Mouse (Mus musculus): ENCODE measurements at regions not wholly inside any gene's neighbourhood (a gene's known extent, or its start where the extent isn't known, plus 50 kb on each side); places are given as distances from the start of the nearest gene placed in this dataset.

GRCm38 (mm10) chr3:18696981-18697660 lies 748.9 kb downstream of the Cypt12 start:
- DNase-seq (ENCODE audit: low spot score): no peak
- Histone ChIP-seq H3K4me1 (peaks cover 8% of the 10 kb centered on the region; the same call in 1 of the 2 replicates), H3K4me3 (no peak overlapping the region), H3K27me3 (replicated peaks; ENCODE audit: low read depth, poor library complexity, severe bottlenecking) (no peaks in the 10 kb centered on the region), H3K36me3 (replicated peaks) (no peaks in the 10 kb centered on the region), H3K27ac (replicated peaks) (no peak overlapping the region), H3K9me3 (no peaks in the 10 kb centered on the region)
- WGBS: 91% methylated on average over 2 of the region's 2 CpGs

GRCm38 (mm10) chr3:18698106-18698505 lies 749.9 kb downstream of the Cypt12 start:
- DNase-seq (ENCODE audit: low spot score): no peak
- no peaks in the 10 kb centered on the region for H3K27me3 ChIP-seq (replicated peaks; ENCODE audit: low read depth, poor library complexity, severe bottlenecking)
- no peaks in the 10 kb centered on the region for H3K36me3 ChIP-seq (replicated peaks)
- peaks cover 8% of the 10 kb centered on the region; the same call in 1 of the 2 replicates for H3K4me1 ChIP-seq
- no peaks in the 10 kb centered on the region for H3K9me3 ChIP-seq
- no peak overlapping the region for H3K4me3 ChIP-seq
- no peak overlapping the region for H3K27ac ChIP-seq (replicated peaks)

GRCm38 (mm10) chr3:18705165-18705564 lies 757.0 kb downstream of the Cypt12 start:
- H3K4me3 ChIP-seq: no peak overlapping the region
- no peak for DNase-seq (ENCODE audit: low spot score)
- no peak overlapping the region for H3K27ac ChIP-seq (replicated peaks)
- H3K9me3 ChIP-seq: no peaks in the 10 kb centered on the region
- H3K4me1 ChIP-seq: peaks cover 8% of the 10 kb centered on the region; the same call in 1 of the 2 replicates
- no peaks in the 10 kb centered on the region for H3K36me3 ChIP-seq (replicated peaks)
- H3K27me3 ChIP-seq (replicated peaks; ENCODE audit: low read depth, poor library complexity, severe bottlenecking): no peaks in the 10 kb centered on the region
- WGBS: 75% methylated on average over 6 of the region's 6 CpGs

GRCm38 (mm10) chr3:18705756-18706155 lies 757.5 kb downstream of the Cypt12 start:
- no peaks in the 10 kb centered on the region for H3K27me3 ChIP-seq (replicated peaks; ENCODE audit: low read depth, poor library complexity, severe bottlenecking)
- no peaks in the 10 kb centered on the region for H3K36me3 ChIP-seq (replicated peaks)
- H3K27ac ChIP-seq (replicated peaks): no peak overlapping the region
- peaks cover 8% of the 10 kb centered on the region; the same call in 1 of the 2 replicates for H3K4me1 ChIP-seq
- DNase-seq (ENCODE audit: low spot score): no peak
- no peaks in the 10 kb centered on the region for H3K9me3 ChIP-seq
- H3K4me3 ChIP-seq: no peak overlapping the region
- 69% methylated on average over 9 of the region's 9 CpGs for WGBS

GRCm38 (mm10) chr3:18706356-18706755 lies 758.1 kb downstream of the Cypt12 start:
- peaks cover 8% of the 10 kb centered on the region; the same call in 1 of the 2 replicates for H3K4me1 ChIP-seq
- H3K27me3 ChIP-seq (replicated peaks; ENCODE audit: low read depth, poor library complexity, severe bottlenecking): no peaks in the 10 kb centered on the region
- no peak overlapping the region for H3K4me3 ChIP-seq

GRCm38 (mm10) chr3:18707730-18708129 lies 759.5 kb downstream of the Cypt12 start:
- H3K4me3 ChIP-seq: no peak overlapping the region
- H3K27me3 ChIP-seq (replicated peaks; ENCODE audit: low read depth, poor library complexity, severe bottlenecking): no peaks in the 10 kb centered on the region
- H3K36me3 ChIP-seq (replicated peaks): no peaks in the 10 kb centered on the region
- H3K9me3 ChIP-seq: no peaks in the 10 kb centered on the region
- 91% methylated on average over 3 of the region's 3 CpGs for WGBS
- no peak overlapping the region for H3K27ac ChIP-seq (replicated peaks)
- DNase-seq (ENCODE audit: low spot score): no peak
- peaks cover 11% of the 10 kb centered on the region; the same call in 1 of the 2 replicates for H3K4me1 ChIP-seq

More at GRCm38 (mm10) chr3:18706356-18706755, 758.1 kb downstream of the Cypt12 start:
- Histone ChIP-seq H3K9me3 (no peaks in the 10 kb centered on the region), H3K36me3 (replicated peaks) (no peaks in the 10 kb centered on the region), H3K27ac (replicated peaks) (no peak overlapping the region)
- no peak for DNase-seq (ENCODE audit: low spot score)

GRCm38 (mm10) chr3:18711661-18712060 lies 763.5 kb downstream of the Cypt12 start:
- Histone ChIP-seq H3K36me3 (replicated peaks) (no peaks in the 10 kb centered on the region), H3K27ac (replicated peaks) (no peak overlapping the region), H3K9me3 (no peaks in the 10 kb centered on the region), H3K4me3 (no peak overlapping the region), H3K27me3 (replicated peaks; ENCODE audit: low read depth, poor library complexity, severe bottlenecking) (no peaks in the 10 kb centered on the region), H3K4me1 (0 out of 2 replicates have a peak, but pooled peaks cover 4% of the 10 kb centered on the region)
- DNase-seq (ENCODE audit: low spot score): no peak
- 33% methylated on average over 1 of the region's 1 CpGs for WGBS

GRCm38 (mm10) chr3:18713986-18714385 lies 765.8 kb downstream of the Cypt12 start:
- no peak overlapping the region for H3K27ac ChIP-seq (replicated peaks)
- no peaks in the 10 kb centered on the region for H3K36me3 ChIP-seq (replicated peaks)
- no peaks in the 10 kb centered on the region for H3K27me3 ChIP-seq (replicated peaks; ENCODE audit: low read depth, poor library complexity, severe bottlenecking)
- no peak overlapping the region for H3K4me3 ChIP-seq
- WGBS: 93% methylated on average over 7 of the region's 7 CpGs
- H3K9me3 ChIP-seq: no peaks in the 10 kb centered on the region
- H3K4me1 ChIP-seq: 0 out of 2 replicates have a peak, but pooled peaks cover 2% of the 10 kb centered on the region
- no peak for DNase-seq (ENCODE audit: low spot score)

GRCm38 (mm10) chr3:18714968-18715630 lies 766.9 kb downstream of the Cypt12 start:
- no peak for DNase-seq (ENCODE audit: low spot score)
- H3K27me3 ChIP-seq (replicated peaks; ENCODE audit: low read depth, poor library complexity, severe bottlenecking): no peaks in the 10 kb centered on the region
- no peak overlapping the region for H3K4me3 ChIP-seq
- WGBS: 94% methylated on average over 9 of the region's 9 CpGs
- no peaks in the 10 kb centered on the region for H3K9me3 ChIP-seq
- H3K27ac ChIP-seq (replicated peaks): no peak overlapping the region
- no peaks in the 10 kb centered on the region for H3K36me3 ChIP-seq (replicated peaks)
- 0 out of 2 replicates have a peak, but pooled peaks cover 2% of the 10 kb centered on the region for H3K4me1 ChIP-seq

GRCm38 (mm10) chr3:18715776-18716175 lies 767.6 kb downstream of the Cypt12 start:
- DNase-seq (ENCODE audit: low spot score): no peak
- Histone ChIP-seq H3K36me3 (replicated peaks) (no peaks in the 10 kb centered on the region), H3K4me1 (0 out of 2 replicates have a peak, but pooled peaks cover 2% of the 10 kb centered on the region), H3K27me3 (replicated peaks; ENCODE audit: low read depth, poor library complexity, severe bottlenecking) (no peaks in the 10 kb centered on the region), H3K4me3 (no peak overlapping the region), H3K9me3 (no peaks in the 10 kb centered on the region), H3K27ac (replicated peaks) (no peak overlapping the region)
- WGBS: 89% methylated on average over 5 of the region's 5 CpGs

GRCm38 (mm10) chr3:18725507-18725906 lies 777.3 kb downstream of the Cypt12 start:
- no peak for DNase-seq (ENCODE audit: low spot score)
- 93% methylated on average over 1 of the region's 1 CpGs for WGBS
- Histone ChIP-seq H3K36me3 (replicated peaks) (no peaks in the 10 kb centered on the region), H3K4me3 (no peak overlapping the region), H3K27ac (replicated peaks) (no peak overlapping the region), H3K4me1 (no peaks in the 10 kb centered on the region), H3K27me3 (replicated peaks; ENCODE audit: low read depth, poor library complexity, severe bottlenecking) (no peaks in the 10 kb centered on the region), H3K9me3 (no peaks in the 10 kb centered on the region)

GRCm38 (mm10) chr3:18731251-18731650 lies 783.0 kb downstream of the Cypt12 start:
- no peaks in the 10 kb centered on the region for H3K9me3 ChIP-seq
- H3K27ac ChIP-seq (replicated peaks): no peak overlapping the region
- H3K27me3 ChIP-seq (replicated peaks; ENCODE audit: low read depth, poor library complexity, severe bottlenecking): no peaks in the 10 kb centered on the region
- no peak overlapping the region for H3K4me3 ChIP-seq
- H3K36me3 ChIP-seq (replicated peaks): no peaks in the 10 kb centered on the region
- WGBS: 46% methylated on average over 1 of the region's 1 CpGs
- no peaks in the 10 kb centered on the region for H3K4me1 ChIP-seq
- DNase-seq (ENCODE audit: low spot score): no peak

GRCm38 (mm10) chr3:18731674-18732073 lies 783.5 kb downstream of the Cypt12 start:
- Histone ChIP-seq H3K9me3 (no peaks in the 10 kb centered on the region), H3K27ac (replicated peaks) (no peak overlapping the region), H3K4me3 (no peak overlapping the region), H3K36me3 (replicated peaks) (no peaks in the 10 kb centered on the region), H3K27me3 (replicated peaks; ENCODE audit: low read depth, poor library complexity, severe bottlenecking) (no peaks in the 10 kb centered on the region), H3K4me1 (no peaks in the 10 kb centered on the region)
- no peak for DNase-seq (ENCODE audit: low spot score)
- 71% methylated on average over 2 of the region's 2 CpGs for WGBS
